Mouse (Mus musculus) stomach, postnatal 0 days (tissue): ENCODE measurements around the gene Tbc1d12. TPM values are rescaled to one million over a fixed set of nuclear protein-coding genes. Genes with fewer than 3 reads are reported as not detected.
"Not testable (repeated sequence)": the region's sequence is repeated elsewhere in the genome, so short reads cannot be mapped to it uniquely, and the experiment has no call there.

Experiments
- ATAC-seq: fragments of 200-750 bp; cut with Nextera tagmentation; 2 replicates; pipeline ENCODE4 v1.8.0; 2017; ENCODE audit not compliant: low FRiP score, low TSS enrichment
- DNase-seq: peaks from one replicate; pipeline ENCODE4 v3.0.0-alpha.2; 2016; ENCODE audit warnings: low spot score
- H3K27ac ChIP-seq: fragments of 300-500 bp; sonication (generic); replicated peaks from 2 replicates; pipeline ENCODE4 v1.5.1; 2014; ENCODE audit warnings: mild to moderate bottlenecking, control low read depth
- H3K27me3 ChIP-seq: fragments of 300-500 bp; sonication (generic); 2 replicates; pipeline ENCODE4 v1.6.1; 2014; ENCODE audit warnings: low read length; ENCODE audit not compliant: control insufficient read depth, insufficient read depth
- H3K36me3 ChIP-seq: fragments of 300-500 bp; sonication (generic); 2 replicates; pipeline ENCODE4 v1.6.1; 2014; ENCODE audit warnings: low read length, mixed read lengths; ENCODE audit not compliant: control insufficient read depth, insufficient read depth
- H3K4me1 ChIP-seq: fragments of 300-500 bp; sonication (generic); replicated peaks from 2 replicates; pipeline ENCODE4 v1.6.1; 2014; ENCODE audit warnings: antibody characterized with exemption; ENCODE audit not compliant: control insufficient read depth, insufficient read depth
- H3K4me2 ChIP-seq: fragments of 300-500 bp; sonication (generic); replicated peaks from 2 replicates; pipeline ENCODE4 v1.6.1; 2014; ENCODE audit warnings: low read depth, mild to moderate bottlenecking, control low read depth, moderate library complexity
- H3K4me3 ChIP-seq: fragments of 300-500 bp; sonication (generic); 2 replicates; pipeline ENCODE4 v1.5.1; 2014; ENCODE audit warnings: low read depth, low read length, control low read depth
- H3K9ac ChIP-seq: fragments of 300-500 bp; sonication (generic); 2 replicates; pipeline ENCODE4 v1.6.1; 2014; ENCODE audit warnings: mild to moderate bottlenecking, low read length, control low read depth, mixed read lengths
- H3K9me3 ChIP-seq: fragments of 300-500 bp; sonication (generic); 2 replicates; pipeline ENCODE4 v1.6.1; 2016; ENCODE audit warnings: low read length; ENCODE audit not compliant: control insufficient read depth
- CTCF ChIP-seq: IDR thresholded peaks from 2 replicates; pipeline ENCODE4 v1.5.1; 2016; ENCODE audit warnings: antibody characterized with exemption, low read depth, mild to moderate bottlenecking, moderate library complexity
- EP300 ChIP-seq: optimal IDR thresholded peaks from 2 replicates; pipeline ENCODE3; 2016; ENCODE audit warnings: antibody characterized with exemption
- WGBS: fragments of 180-500 bp; shearing (Covaris S2); extraction: QIAGEN DNeasy Blood & Tissue Kit; methylation state at CpG from one replicate; pipeline ENCODE4 v1.1.7; 2014; 5-methylcytosine and 5-hydroxymethylcytosine counted together
- polyA plus RNA-seq: library from polyadenylated mRNA; unstranded; fragments of >200 nt; fragmentation: Nextera tagmentation; extraction: Ambion mirVana; gene quantifications from 2 replicates; pipeline ENCODE4 v1.2.1, GENCODE M21; 2015

The Tbc1d12 gene
- polyA plus RNA-seq, 1 experiment from 2014 or later = 1.4 TPM

DNA sequence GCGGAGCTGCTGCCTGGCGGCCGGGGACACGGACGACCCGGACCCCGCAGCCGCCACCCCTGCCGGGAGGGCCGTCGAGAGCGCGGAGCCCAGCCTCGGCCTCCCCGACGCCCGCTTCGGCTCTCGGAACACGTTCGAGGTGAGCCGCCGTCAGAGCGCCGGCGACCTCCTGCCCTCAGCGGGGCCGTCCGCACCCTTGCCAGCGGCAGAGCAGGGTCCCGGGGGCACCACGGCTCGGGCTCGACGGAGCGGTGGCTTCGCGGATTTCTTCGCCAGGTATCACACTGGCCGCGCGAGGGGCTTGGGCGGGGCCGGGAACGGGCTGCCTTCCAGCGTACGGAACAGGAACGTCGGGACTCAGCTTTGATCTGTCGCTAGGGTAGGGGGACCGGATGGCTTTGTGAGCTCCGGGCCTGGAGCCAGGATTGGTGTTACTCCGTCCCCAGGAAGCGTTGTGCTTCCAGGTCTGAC, 827 bp downstream of the Tbc1d12 start:
- H3K4me2 ChIP-seq = peak overlapping the region; percentile 74
- H3K36me3 ChIP-seq = no peaks in the 10 kb centered on the region
- no peaks in the 10 kb centered on the region for H3K27me3 ChIP-seq
- ATAC-seq = peak; percentile 40
- TF ChIP-seq EP300 (no peak), CTCF (no peak)
- peak overlapping the region; percentile 90 for H3K27ac ChIP-seq
- no peaks in the 10 kb centered on the region for H3K4me1 ChIP-seq
- H3K9me3 ChIP-seq = no peaks in the 10 kb centered on the region
- peak; percentile 54 for DNase-seq
- peak overlapping the region; percentile 84 for H3K9ac ChIP-seq
- WGBS = under 1% methylated on average over 45 of the region's 54 CpGs
- peak overlapping the region; percentile 86 for H3K4me3 ChIP-seq

DNA sequence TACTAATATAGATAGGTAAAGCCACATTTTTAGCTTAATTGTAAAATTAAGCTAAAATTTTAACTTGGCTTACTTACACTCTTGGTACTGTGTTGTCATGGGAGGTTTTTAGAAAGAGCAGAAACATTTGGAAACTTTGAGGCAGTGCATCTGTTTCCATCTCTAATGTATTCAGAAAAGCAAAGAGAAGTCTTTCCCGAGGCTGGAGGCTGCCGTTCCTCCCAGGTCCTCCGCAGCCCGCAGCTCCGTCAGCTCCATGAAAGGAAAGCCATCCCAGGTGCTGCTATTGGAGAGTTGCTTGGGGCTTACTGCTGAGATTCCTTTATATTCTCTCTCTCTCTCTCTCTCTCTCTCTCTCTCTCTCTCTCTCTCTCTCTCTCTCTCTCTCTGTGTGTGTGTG, 8.4 kb downstream of the Tbc1d12 start:
- Histone ChIP-seq H3K27ac (no peak overlapping the region), H3K4me2 (no peak overlapping the region), H3K4me3 (no peak overlapping the region), H3K4me1 (no peaks in the 10 kb centered on the region), H3K36me3 (no peaks in the 10 kb centered on the region), H3K9ac (no peak overlapping the region), H3K27me3 (no peaks in the 10 kb centered on the region), H3K9me3 (no peaks in the 10 kb centered on the region)
- no peak for ATAC-seq
- WGBS = 70% methylated on average over 5 of the region's 5 CpGs
- TF ChIP-seq CTCF (no peak), EP300 (no peak)
- no peak for DNase-seq

DNA sequence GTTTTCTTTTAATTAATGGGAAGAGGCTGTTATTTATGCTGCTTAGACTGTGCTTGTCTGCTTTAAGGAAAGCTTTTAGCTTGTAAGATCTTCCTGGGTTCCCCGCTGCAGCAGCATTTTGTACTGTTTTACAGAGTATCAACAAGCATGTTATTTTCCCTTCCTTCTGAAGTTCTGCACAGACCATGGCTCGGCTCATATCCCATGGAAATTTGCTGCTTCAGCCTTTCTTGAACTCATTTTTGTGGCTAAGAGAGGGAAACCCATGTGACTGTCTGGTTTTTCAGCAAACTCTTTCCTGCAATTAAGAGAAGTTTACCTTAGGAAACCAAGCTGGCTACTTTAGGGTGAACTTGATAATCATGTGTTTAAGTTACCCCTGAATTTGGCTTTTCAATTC, 10.0 kb downstream of the Tbc1d12 start:
- Histone ChIP-seq H3K4me1 (no peaks in the 10 kb centered on the region), H3K27ac (no peak overlapping the region), H3K9ac (no peak overlapping the region), H3K36me3 (no peaks in the 10 kb centered on the region), H3K4me3 (no peak overlapping the region), H3K9me3 (no peaks in the 10 kb centered on the region), H3K4me2 (no peak overlapping the region), H3K27me3 (no peaks in the 10 kb centered on the region)
- no peak for ATAC-seq
- DNase-seq = no peak
- 64% methylated on average over 2 of the region's 2 CpGs for whole genome bisulfite sequencing
- no peak for TF ChIP-seq EP300
- no peak for TF ChIP-seq CTCF

DNA sequence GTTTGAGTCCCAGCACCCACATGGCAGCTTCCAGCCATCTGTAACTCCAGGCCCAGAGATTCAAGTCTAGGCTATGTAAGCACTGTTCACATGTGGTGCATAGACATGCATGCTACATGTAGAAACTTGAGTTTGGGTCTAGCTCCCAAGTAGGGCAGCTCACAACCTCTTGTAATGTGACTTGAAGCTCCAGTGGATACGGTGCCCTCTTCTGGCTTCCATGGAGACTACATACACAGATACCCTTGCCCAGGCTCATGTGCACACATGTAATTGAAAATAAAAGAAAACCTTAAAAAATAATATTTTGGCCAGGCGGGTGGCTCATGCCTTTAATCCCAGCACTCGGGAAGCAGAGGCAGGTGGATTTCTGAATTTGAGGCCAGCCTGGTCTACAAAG, 21.8 kb downstream of the Tbc1d12 start:
- Histone ChIP-seq H3K27ac (no peak overlapping the region), H3K4me1 (no peaks in the 10 kb centered on the region), H3K9ac (no peak overlapping the region), H3K36me3 (no peaks in the 10 kb centered on the region), H3K4me2 (no peak overlapping the region), H3K9me3 (no peaks in the 10 kb centered on the region), H3K4me3 (no peak overlapping the region), H3K27me3 (no peaks in the 10 kb centered on the region)
- DNase-seq = no peak
- 95% methylated on average over 3 of the region's 3 CpGs for WGBS
- no peak for ATAC-seq
- no peak for TF ChIP-seq EP300
- TF ChIP-seq CTCF = no peak

DNA sequence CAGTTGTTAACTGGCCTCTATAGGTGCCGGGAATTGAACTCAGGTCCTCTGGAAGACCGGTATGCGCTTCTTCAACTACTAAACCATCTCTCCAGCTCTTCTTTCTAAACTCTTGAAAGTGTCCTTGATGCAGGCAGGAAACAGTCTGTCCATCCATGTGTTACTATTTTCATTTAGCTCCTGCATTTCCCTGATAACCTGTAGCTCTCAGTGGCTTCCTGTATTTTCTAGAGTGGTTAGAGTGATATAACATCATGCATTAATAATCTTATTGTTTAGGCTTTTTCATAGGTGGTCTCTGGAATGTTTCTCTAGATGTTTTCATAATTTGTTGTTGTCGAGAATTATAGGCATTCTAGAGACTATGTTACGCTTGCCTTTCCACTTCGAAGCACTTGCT, 26.1 kb downstream of the Tbc1d12 start:
- Histone ChIP-seq H3K27me3 (no peaks in the 10 kb centered on the region), H3K27ac (no peak overlapping the region), H3K9ac (no peak overlapping the region), H3K4me3 (no peak overlapping the region), H3K9me3 (no peaks in the 10 kb centered on the region), H3K36me3 (no peaks in the 10 kb centered on the region), H3K4me1 (no peaks in the 10 kb centered on the region), H3K4me2 (no peak overlapping the region)
- ATAC-seq (no peak), DNase-seq (no peak)
- TF ChIP-seq CTCF = no peak
- no peak for TF ChIP-seq EP300
- WGBS = 94% methylated on average over 6 of the region's 6 CpGs

DNA sequence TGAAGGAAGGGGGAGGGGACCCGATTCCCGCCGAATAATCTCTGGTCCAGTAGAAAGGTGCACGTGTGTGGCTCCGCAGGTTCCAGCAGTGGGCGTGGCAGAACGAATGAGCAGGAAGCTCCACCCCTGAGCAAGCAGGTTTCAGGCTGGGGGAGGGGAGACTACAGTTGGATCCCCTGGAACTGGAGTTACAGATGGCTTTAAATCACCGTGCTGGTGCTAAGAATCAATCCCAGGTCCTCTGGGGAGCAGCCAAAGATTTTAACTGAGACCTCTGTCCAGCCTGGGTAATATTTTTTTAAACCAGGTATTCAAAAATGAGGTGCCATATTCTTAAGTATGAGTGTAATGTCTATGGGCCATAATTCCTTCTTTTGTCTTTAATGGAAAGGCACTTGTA, 38.4 kb downstream of the Tbc1d12 start:
- not testable (repeated sequence) for H3K9me3 ChIP-seq, H3K4me3 ChIP-seq, H3K27ac ChIP-seq, H3K27me3 ChIP-seq, ATAC-seq, H3K4me2 ChIP-seq, H3K4me1 ChIP-seq, H3K36me3 ChIP-seq, H3K9ac ChIP-seq, DNase-seq
- WGBS = 87% methylated on average over 2 of the region's 8 CpGs
